Mouse (Mus musculus) left cerebral cortex, postnatal 36 days (tissue): ENCODE data around the gene Ahnak2. TPM values are rescaled to one million over a fixed set of nuclear protein-coding genes. Genes with fewer than 3 reads are reported as not detected.
"Not testable (repeated sequence)": the region's sequence is repeated elsewhere in the genome, so short reads cannot be mapped to it uniquely, and the experiment has no call there.

Experiments
- DNase-seq, 2 experiments: peaks; one replicate each; pipeline ENCODE4 v3.0.0; 2021 to 2022; ENCODE audit warnings: low spot score in 2 of 2, mixed read lengths in 1 of 2
- intact Hi-C: fragments of 180-260 bp; cut with DNase I; formaldehyde crosslinking; loops from one replicate; pipeline ENCODE4 v1.15.1; 2025
- total RNA-seq, 2 experiments: library from RNA; stranded (reverse); gene quantifications; 2 replicates each; pipeline ENCODE4 v1.2.3; 2021

Ahnak2 gene
- total RNA-seq = 1 to 10 TPM; 6.1 to 6.8 TPM

GRCm38 (mm10) chr12:112801864-112802846, at the start of gene Ahnak2:
Ahnak2 (minus strand) TSS chr12:112802657.
- intact Hi-C loops = no loop called here
- no peak for DNase-seq

- intact Hi-C loops = no loop called here
- no peak for DNase-seq
These were observed 48.7 kb upstream of the Ahnak2 start for GRCm38 (mm10) chr12:112851116-112851515.

- intact Hi-C loops = no loop called here
These were observed 47.9 kb upstream of the Ahnak2 start for GRCm38 (mm10) chr12:112850344-112850743.

GRCm38 (mm10) chr12:112849235-112850022, 47.0 kb upstream of the Ahnak2 start:
- DNase-seq = no peak

More at GRCm38 (mm10) chr12:112850344-112850743, 47.9 kb upstream of the Ahnak2 start:
- no peak for DNase-seq

GRCm38 (mm10) chr12:112847880-112848279, 45.4 kb upstream of the Ahnak2 start:
- DNase-seq = no peak
- intact Hi-C loops = no loop called here

More at GRCm38 (mm10) chr12:112849235-112850022, 47.0 kb upstream of the Ahnak2 start:
- intact Hi-C loops = no loop called here

GRCm38 (mm10) chr12:112843803-112844202, 41.3 kb upstream of the Ahnak2 start:
- DNase-seq = peak; percentile 70 to 78
- intact Hi-C loops = loop anchor here (2.0 to 5.0 kb wide), 2 partner anchors 37 to 97 kb away; partner anchors contain the start of gene Clba1

- intact Hi-C loops = loop anchor here (5.0 kb wide), 1 partner anchor 35 kb away; the partner anchor contains the start of gene Clba1
These were observed 39.7 kb upstream of the Ahnak2 start for GRCm38 (mm10) chr12:112842128-112842527.

GRCm38 (mm10) chr12:112841338-112841892, 39.0 kb upstream of the Ahnak2 start:
- intact Hi-C loops = loop anchor here (5.0 kb wide), 1 partner anchor 34 kb away; the partner anchor contains the start of gene Clba1
- not testable (repeated sequence) for DNase-seq

More at GRCm38 (mm10) chr12:112842128-112842527, 39.7 kb upstream of the Ahnak2 start:
- not testable (repeated sequence) for DNase-seq

GRCm38 (mm10) chr12:112840209-112841086, 38.0 kb upstream of the Ahnak2 start:
- intact Hi-C loops = loop anchor here (5.0 kb wide), 1 partner anchor 33 kb away; the partner anchor contains the start of gene Clba1
- no peak for DNase-seq

GRCm38 (mm10) chr12:112835046-112835445, 32.6 kb upstream of the Ahnak2 start:
- DNase-seq = no peak

GRCm38 (mm10) chr12:112833527-112833926, 31.1 kb upstream of the Ahnak2 start:
- no peak for DNase-seq
- intact Hi-C loops = no loop called here

More at GRCm38 (mm10) chr12:112835046-112835445, 32.6 kb upstream of the Ahnak2 start:
- intact Hi-C loops = no loop called here

GRCm38 (mm10) chr12:112832411-112832810, 30.0 kb upstream of the Ahnak2 start:
- no peak for DNase-seq
- intact Hi-C loops = no loop called here

- intact Hi-C loops = no loop called here
- DNase-seq = no peak
These were observed 28.1 kb upstream of the Ahnak2 start for GRCm38 (mm10) chr12:112830570-112830969.

GRCm38 (mm10) chr12:112830141-112830540, 27.7 kb upstream of the Ahnak2 start:
- intact Hi-C loops = no loop called here
- no peak for DNase-seq

GRCm38 (mm10) chr12:112829244-112829864, 26.9 kb upstream of the Ahnak2 start, which contains the start of gene Cdca4:
Cdca4 (minus strand) TSS chr12:112829423.
- peak; percentile 98 to 99 for DNase-seq
- intact Hi-C loops = no loop called here

- DNase-seq = no peak
- intact Hi-C loops = no loop called here
These were observed 26.2 kb upstream of the Ahnak2 start for GRCm38 (mm10) chr12:112828501-112829243.

GRCm38 (mm10) chr12:112825901-112826300, 23.4 kb upstream of the Ahnak2 start:
- DNase-seq = no peak
- intact Hi-C loops = no loop called here
